Mouse (Mus musculus) liver, adult 2 months (tissue): ENCODE data around the gene Sntb2. TPM values are rescaled to one million over a fixed set of nuclear protein-coding genes. Genes with fewer than 3 reads are reported as not detected.
"Not testable (repeated sequence)": the region's sequence is repeated elsewhere in the genome, so short reads cannot be mapped to it uniquely, and the experiment has no call there.

Experiments
- DNase-seq: peaks from one replicate; pipeline ENCODE4 v3.0.0-alpha.2; 2011; ENCODE audit warnings: low read depth, low spot score; ENCODE audit errors: extremely low read depth
- H3K27ac ChIP-seq: fragments of 200-500 bp; replicated peaks from 2 replicates; pipeline ENCODE4 v1.5.1; 2012; ENCODE audit warnings: low read depth, mild to moderate bottlenecking, control low read depth, inconsistent platforms, low read length; ENCODE audit not compliant: insufficient read depth
- H3K27me3 ChIP-seq: fragments of 200-500 bp; 2 replicates; pipeline ENCODE4 v1.6.1; 2012; ENCODE audit warnings: mild to moderate bottlenecking, moderate library complexity, low read length, inconsistent platforms; ENCODE audit not compliant: control insufficient read depth, insufficient read depth
- H3K36me3 ChIP-seq: fragments of 200-500 bp; 2 replicates; pipeline ENCODE4 v1.6.1; 2012; ENCODE audit warnings: low read length, inconsistent platforms; ENCODE audit not compliant: control insufficient read depth, insufficient read depth
- H3K4me1 ChIP-seq: fragments of 200-500 bp; 2 replicates; pipeline ENCODE4 v1.6.1; 2011; ENCODE audit warnings: low read length; ENCODE audit not compliant: control insufficient read depth, insufficient read depth
- H3K4me3 ChIP-seq: fragments of 200-500 bp; 2 replicates; pipeline ENCODE4 v1.5.1; 2011; ENCODE audit warnings: low read depth, mild to moderate bottlenecking, control low read depth, low read length, moderate library complexity; ENCODE audit not compliant: insufficient read depth
- H3K79me2 ChIP-seq: fragments of 200-500 bp; 2 replicates; pipeline ENCODE4 v1.6.1; 2012; ENCODE audit warnings: inconsistent platforms, mild to moderate bottlenecking, low read length, moderate library complexity; ENCODE audit not compliant: control insufficient read depth, insufficient read depth
- H3K9ac ChIP-seq: fragments of 200-500 bp; 2 replicates; pipeline ENCODE4 v1.6.1; 2012; ENCODE audit warnings: low read depth, mild to moderate bottlenecking, control low read depth, inconsistent platforms, low read length
- CTCF ChIP-seq: fragments of 200-500 bp; IDR thresholded peaks from 2 replicates; pipeline ENCODE4 v1.5.1; 2011; ENCODE audit warnings: low read depth, low read length, control low read depth
- POLR2A ChIP-seq: fragments of 200-500 bp; IDR thresholded peaks from 2 replicates; pipeline ENCODE4 v1.6.1; 2011; ENCODE audit warnings: low read length, control low read depth; ENCODE audit not compliant: insufficient read depth; ENCODE audit errors: extremely low read depth
- WGBS: fragments of 180-500 bp; shearing (Covaris S2); methylation state at CpG from one replicate; pipeline ENCODE4 v1.1.7; 2018; 5-methylcytosine and 5-hydroxymethylcytosine counted together
- polyA plus RNA-seq: library from polyadenylated mRNA; depleted of rRNA; stranded (reverse); fragments of >200 nt; gene quantifications from 2 replicates; pipeline ENCODE4 v1.2.3, GENCODE M21; 2012
- total RNA-seq: library from RNA; depleted of rRNA; stranded (reverse); fragments of >200 nt; gene quantifications from 2 replicates; pipeline ENCODE4 v1.2.3, GENCODE M21; 2014

Gene Sntb2
- total and polyA plus RNA-seq, 2 experiments = 1.6 to 3.0 TPM

DNA sequence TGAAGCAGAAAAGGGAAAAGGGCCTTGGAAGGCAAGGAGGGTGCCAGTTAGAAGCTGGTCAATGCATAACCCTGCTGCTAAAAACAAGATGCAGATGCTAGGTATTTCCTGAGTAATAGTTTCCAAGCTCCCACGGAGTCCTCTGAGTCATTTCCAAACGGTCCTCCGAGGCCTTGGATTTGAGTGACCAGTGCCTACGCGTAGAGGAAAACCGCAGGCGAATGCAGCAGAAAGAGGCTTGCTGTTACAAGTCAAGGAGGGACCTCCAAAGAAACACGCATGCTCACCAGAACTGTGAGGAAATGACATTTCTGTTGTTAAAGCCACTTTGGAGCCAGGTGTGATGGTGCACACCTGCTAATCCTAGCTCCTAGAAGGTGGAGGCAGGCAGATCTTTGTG lies 87.9 kb downstream of the Sntb2 start:
- Histone ChIP-seq H3K4me3 (no peak overlapping the region), H3K79me2 (no peaks in the 10 kb centered on the region), H3K27ac (no peak overlapping the region), H3K4me1 (no peaks in the 10 kb centered on the region), H3K36me3 (no peaks in the 10 kb centered on the region), H3K27me3 (no peaks in the 10 kb centered on the region), H3K9ac (no peak overlapping the region)
- no peak for DNase-seq
- 90% methylated on average over 8 of the region's 8 CpGs for WGBS
- TF ChIP-seq CTCF (no peak), POLR2A (no peak)

DNA sequence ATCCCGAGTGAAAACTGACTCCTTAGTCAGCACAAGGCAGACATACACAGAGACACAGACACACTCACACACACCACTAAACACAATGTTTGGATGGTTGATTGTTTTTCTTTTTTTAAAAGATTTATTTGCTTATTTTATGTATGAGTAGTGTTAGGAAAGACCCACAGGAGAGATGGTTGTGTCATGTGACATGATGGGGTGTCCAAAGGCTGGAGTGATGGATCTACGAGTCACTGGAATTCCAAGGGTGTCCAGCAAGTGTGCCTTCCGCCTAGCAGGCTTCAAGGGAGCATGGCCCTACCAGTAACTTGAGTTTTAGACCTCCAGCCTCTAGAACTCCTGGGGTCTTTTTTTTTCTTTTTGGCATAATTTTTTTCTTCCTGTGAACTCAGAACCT lies 93.8 kb downstream of the Sntb2 start:
- H3K27ac ChIP-seq = no peak overlapping the region
- no peak overlapping the region for H3K9ac ChIP-seq
- H3K79me2 ChIP-seq = peaks cover 16% of the 10 kb centered on the region
- no peaks in the 10 kb centered on the region for H3K36me3 ChIP-seq
- H3K4me3 ChIP-seq = no peak overlapping the region
- peaks cover 2% of the 10 kb centered on the region for H3K4me1 ChIP-seq
- no peak for DNase-seq
- 90% methylated on average over 3 of the region's 3 CpGs for WGBS
- H3K27me3 ChIP-seq = no peaks in the 10 kb centered on the region
- TF ChIP-seq CTCF (no peak), POLR2A (no peak)

- Histone ChIP-seq H3K9ac (no peak overlapping the region), H3K27ac (no peak overlapping the region), H3K27me3 (no peaks in the 10 kb centered on the region), H3K79me2 (peaks cover 19% of the 10 kb centered on the region), H3K4me1 (peaks cover 2% of the 10 kb centered on the region), H3K4me3 (no peak overlapping the region), H3K36me3 (no peaks in the 10 kb centered on the region)
- WGBS = 78% methylated on average over 5 of the region's 5 CpGs
- DNase-seq = no peak
- TF ChIP-seq CTCF (no peak), POLR2A (no peak)
Measured at GRCm38 (mm10) chr8:107030058-107030457, 94.5 kb downstream of the Sntb2 start.

DNA sequence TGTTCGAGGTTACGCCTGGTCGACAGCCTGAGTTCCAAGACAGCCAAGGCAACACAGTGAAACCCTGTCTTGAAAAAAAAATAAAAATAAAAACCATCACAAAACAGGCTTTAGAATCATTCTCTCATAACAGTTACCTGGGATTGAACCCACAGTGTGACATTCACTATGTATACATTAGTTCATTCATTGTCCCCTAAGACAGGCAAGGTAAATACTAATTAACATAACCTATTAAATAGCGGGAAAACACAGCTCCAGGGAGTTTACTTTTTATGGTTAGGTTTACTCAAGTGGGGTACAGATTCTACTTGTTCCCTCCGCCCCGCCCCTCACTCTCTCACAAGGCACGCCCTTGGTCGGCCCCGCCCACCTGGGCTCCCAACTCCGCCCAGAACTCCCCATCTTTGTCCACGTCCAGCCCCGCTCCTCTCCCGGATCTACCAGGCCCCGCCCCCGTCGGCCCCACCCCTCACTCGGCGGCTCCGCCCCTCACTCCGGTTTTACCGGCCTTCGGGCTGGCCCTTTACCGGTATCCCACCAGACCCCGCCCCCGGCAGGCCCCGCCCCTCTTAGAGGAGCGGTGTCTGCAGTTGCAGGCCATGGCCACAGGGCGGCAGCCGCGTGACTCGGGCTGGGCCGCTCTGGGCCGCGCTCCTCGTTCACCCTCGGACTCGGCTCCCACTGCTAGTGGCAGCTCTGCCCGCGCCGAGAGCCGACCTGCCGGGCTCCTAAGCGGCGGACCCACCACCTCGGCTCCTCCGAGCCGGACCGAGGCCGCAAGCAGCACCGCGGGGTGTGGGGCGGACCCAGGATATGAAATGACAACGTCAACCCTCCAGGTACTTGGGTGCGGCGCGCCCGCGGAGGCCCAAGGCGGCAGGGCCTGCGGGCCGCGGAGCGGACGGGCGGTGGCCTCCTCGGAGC lies 95.4 kb downstream of the Sntb2 start, which contains the start of gene Vps4a:
TSS of gene Vps4a (plus strand) at position 573 of the 927 bp plus-strand sequence.
- H3K27me3 ChIP-seq = no peaks in the 10 kb centered on the region
- H3K4me3 ChIP-seq = peak within 1 kb of the TSS; percentile 95
- WGBS = 5% methylated on average over 64 of the region's 66 CpGs
- TF ChIP-seq CTCF (peak; percentile 86), POLR2A (peak; percentile 56; the same call in 1 of the 2 replicates)
- H3K79me2 ChIP-seq = peaks cover 19% of the 10 kb centered on the region
- H3K4me1 ChIP-seq = peaks cover 2% of the 10 kb centered on the region
- no peaks in the 10 kb centered on the region for H3K36me3 ChIP-seq
- peak within 1 kb of the TSS; percentile 30; the same call in 1 of the 2 replicates for H3K27ac ChIP-seq
- DNase-seq = peak; percentile 77
- H3K9ac ChIP-seq = peak within 1 kb of the TSS; percentile 99

DNA sequence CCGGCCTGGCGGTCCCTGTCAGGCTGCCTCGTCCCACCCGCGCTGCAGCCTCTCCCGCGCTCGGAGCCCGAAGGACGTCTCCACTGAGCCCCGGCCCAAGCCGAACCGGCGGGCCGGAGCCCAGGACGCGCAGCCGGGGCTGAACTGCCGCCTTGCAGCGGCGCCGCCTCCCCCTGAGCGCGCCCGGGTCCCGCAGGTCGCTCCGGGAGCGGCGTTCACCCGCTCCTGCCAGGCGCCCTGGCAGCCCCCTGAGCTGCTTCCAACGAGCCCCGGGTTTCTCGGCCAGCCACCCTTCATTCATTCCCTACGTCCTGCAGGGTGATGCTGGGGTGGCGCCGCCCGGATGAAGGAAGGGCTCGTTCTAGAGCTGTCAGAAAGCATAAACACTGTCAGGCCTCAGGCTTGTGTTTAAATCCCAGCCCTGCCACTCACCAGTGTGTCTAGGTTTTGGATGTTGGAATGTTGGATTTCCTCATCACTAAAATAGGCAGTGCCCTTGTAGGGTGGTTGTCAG lies 96.1 kb downstream of the Sntb2 start:
- under 1% methylated on average over 39 of the region's 40 CpGs for WGBS

DNA sequence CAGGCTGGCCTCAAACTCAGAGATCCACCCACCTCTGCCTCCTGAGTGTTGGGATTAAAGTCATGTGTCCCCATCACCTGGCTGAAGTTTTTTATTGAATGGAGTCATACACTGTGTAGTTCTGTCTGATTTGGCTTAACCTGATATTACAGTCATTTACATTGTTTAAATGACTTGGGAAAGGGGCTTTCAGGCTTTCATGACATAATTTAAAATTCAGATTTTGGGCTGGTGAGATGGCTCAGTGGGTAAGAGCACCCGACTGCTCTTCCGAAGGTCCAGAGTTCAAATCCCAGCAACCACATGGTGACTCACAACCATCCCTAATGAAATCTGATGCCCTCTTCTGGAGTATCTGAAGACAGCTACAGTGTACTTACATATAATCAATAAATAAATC lies 98.1 kb downstream of the Sntb2 start:
- not testable (repeated sequence) for H3K9ac ChIP-seq, H3K27ac ChIP-seq, H3K4me1 ChIP-seq, H3K4me3 ChIP-seq, H3K36me3 ChIP-seq, H3K27me3 ChIP-seq, DNase-seq
- H3K79me2 ChIP-seq = peaks cover 19% of the 10 kb centered on the region
- 89% methylated on average over 2 of the region's 2 CpGs for WGBS

More for the DNA sequence above, 96.1 kb downstream of the Sntb2 start:
- H3K4me1 ChIP-seq = peaks cover 2% of the 10 kb centered on the region
- peak overlapping the region; percentile 30; the same call in 1 of the 2 replicates for H3K27ac ChIP-seq
- peaks cover 19% of the 10 kb centered on the region for H3K79me2 ChIP-seq
- H3K4me3 ChIP-seq = peak overlapping the region; percentile 95
- no peaks in the 10 kb centered on the region for H3K36me3 ChIP-seq
- H3K27me3 ChIP-seq = no peaks in the 10 kb centered on the region
- DNase-seq = no peak
- TF ChIP-seq POLR2A (no peak), CTCF (no peak)
- H3K9ac ChIP-seq = peak overlapping the region; percentile 99
